In the genomic region with DNA sequence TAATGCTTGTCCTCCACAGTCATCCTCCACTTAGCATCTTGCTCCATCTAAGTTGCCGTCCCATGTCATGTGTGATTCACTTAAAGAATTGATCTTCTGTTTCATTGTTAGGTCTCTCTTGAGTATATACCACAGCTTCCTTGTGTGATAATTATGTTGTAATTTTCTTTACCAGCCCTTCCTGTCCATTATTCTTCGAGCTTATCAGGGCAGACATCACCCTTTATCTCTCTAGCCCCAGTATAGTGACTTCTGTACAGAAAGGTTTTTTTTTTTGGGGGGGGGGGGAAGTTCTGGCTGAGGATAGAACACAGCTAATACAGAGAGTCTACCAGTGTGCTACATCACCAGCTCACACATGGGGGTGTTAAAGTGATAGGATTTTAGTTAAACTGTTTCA, we compare ENCODE assay signal across 22 mouse cellular contexts.
"Had no signal": no experiment of that assay in that cellular context is flagged by ENCODE, and none has a peak within 500 bp of the region (broad histone marks: within the 10 kb centered on the region; RNA-seq: fewer than 3 reads in every experiment).

No protein-coding gene starts in this region.

- H3K27me3 ChIP-seq: liver, embryonic 15.5 days; lung, embryonic 15.5 days; midbrain, embryonic 12.5 days; neural tube, embryonic 13.5 days; neural tube, embryonic 15.5 days had no signal

- H3K9ac ChIP-seq: liver, embryonic 15.5 days; liver, postnatal 0 days; lung, embryonic 15.5 days; midbrain, embryonic 12.5 days; neural tube, embryonic 13.5 days; neural tube, embryonic 15.5 days had no signal

- H3K4me1 ChIP-seq: liver, embryonic 15.5 days; lung, embryonic 15.5 days; midbrain, embryonic 10.5 days; midbrain, embryonic 12.5 days; neural tube, embryonic 13.5 days; neural tube, embryonic 15.5 days had no signal

- DNase-seq: liver, postnatal 0 days; lung, adult 2 months; lung, postnatal 10 days; lung, postnatal 36 days; midbrain, embryonic 14.5 days; retina, postnatal 1 day; right cerebral cortex, adult 18-20 months; right cerebral cortex, postnatal 25 days; right cerebral cortex, postnatal 4 days; spleen, adult 18-20 months; thymus, adult 18-20 months; thymus, postnatal 14 days; thymus, postnatal 36 days had no signal

- H3K9me3 ChIP-seq: liver, embryonic 15.5 days; lung, embryonic 15.5 days; midbrain, embryonic 10.5 days; midbrain, embryonic 12.5 days; neural tube, embryonic 13.5 days; neural tube, embryonic 15.5 days had no signal

- ATAC-seq: liver, postnatal 0 days; midbrain, embryonic 16.5 days had no signal

- H3K27ac ChIP-seq: liver, embryonic 15.5 days; lung, embryonic 15.5 days; macrophage; midbrain, embryonic 10.5 days; midbrain, embryonic 12.5 days; neural tube, embryonic 13.5 days; neural tube, embryonic 15.5 days had no signal

- H3K4me2 ChIP-seq: liver, embryonic 15.5 days; lung, embryonic 15.5 days; midbrain, embryonic 12.5 days; neural tube, embryonic 13.5 days; neural tube, embryonic 15.5 days had no signal

- H3K36me3 ChIP-seq: liver, embryonic 15.5 days; lung, embryonic 15.5 days; midbrain, embryonic 10.5 days; midbrain, embryonic 12.5 days; neural tube, embryonic 13.5 days; neural tube, embryonic 15.5 days had no signal

- H3K4me3 ChIP-seq: liver, embryonic 15.5 days; lung, embryonic 15.5 days; midbrain, embryonic 10.5 days; midbrain, embryonic 12.5 days; myocyte; neural tube, embryonic 13.5 days; neural tube, embryonic 15.5 days had no signal
